Comparison of ENCODE assay signal across 8 mouse cellular contexts in genomic region chr2:172831762-172832161, GRCm38 (mm10).
DNase-seq lines count a peak whose midpoint lies in the region; ATAC-seq and TF ChIP-seq lines count a peak whose summit lies in the region.

No protein-coding gene starts in this region.

- in situ Hi-C loops in CH12.LX (cut with MboI; ENCODE audit: low pct_ligation_motif_present, low pct_unique_long_range_greater_than_20kb, low sequenced_read_pairs) = loop anchor here (10.0 to 25.0 kb wide), 3 partner anchors 133 to 356 kb away; no protein-coding TSS in a partner anchor

- TF ChIP-seq EP300 in CH12.LX (IDR thresholded peaks at IDR 0.05; ENCODE audit: low read length) = no peak

- H3K4me2 ChIP-seq in CH12.LX (ENCODE audit: insufficient read depth, low read depth, poor library complexity, severe bottlenecking) = no peak overlapping the region
- H3K4me2 ChIP-seq in lung, embryonic 15.5 days = no peak overlapping the region

- H3K4me3 ChIP-seq in CH12.LX (replicated peaks in 1 of 3; ENCODE audit: low read depth in 2 of 3, low read length in 2 of 3, poor library complexity in 1 of 3) = no peak overlapping the region
- no peak overlapping the region for H3K4me3 ChIP-seq in forebrain, embryonic 10.5 days
- H3K4me3 ChIP-seq in lung, embryonic 15.5 days = no peak overlapping the region

- dilution Hi-C loops in CH12.LX (cut with MboI; ENCODE audit: extremely low pct_ligation_motif_present, extremely low pct_unique_long_range_greater_than_20kb, low sequenced_read_pairs) = no loop called here

- DNase-seq in CH12.LX (ENCODE audit: extremely low read depth) = peak; percentile 76
- peak; percentile 24 for DNase-seq in c-Kit-negative CD71-positive TER-119-positive erythroid progenitor cells, embryonic 14.5 days (ENCODE audit: low read depth, low spot score)
- peak; percentile 83 for DNase-seq in forebrain, embryonic 10.5 days (ENCODE audit: extremely low spot score, low spot score)
- DNase-seq in heart, postnatal 4 days = peak; percentile 92
- DNase-seq in layer of hippocampus, adult 8-10 months (ENCODE audit: low spot score in 2 of 2) = peak; percentile 26 to 69
- DNase-seq in ovary, postnatal 36 days (ENCODE audit: low spot score) = peak; percentile 79
- peak; percentile 90 for DNase-seq in thymus, postnatal 25 days

- TF ChIP-seq POLR2A in CH12.LX (IDR thresholded peaks at IDR 0.05; ENCODE audit: low read depth, low read length) = no peak

- peak; percentile 73 for TF ChIP-seq RAD21 in CH12.LX (IDR thresholded peaks at IDR 0.05; ENCODE audit: low read depth, low read length)

- peaks cover 69% of the 10 kb centered on the region for H3K27me3 ChIP-seq in CH12.LX (replicated peaks)
- H3K27me3 ChIP-seq in forebrain, embryonic 10.5 days (ENCODE audit: poor library complexity, severe bottlenecking) = peaks cover 34% of the 10 kb centered on the region
- H3K27me3 ChIP-seq in lung, embryonic 15.5 days = no peaks in the 10 kb centered on the region

- H3K27ac ChIP-seq in CH12.LX (ENCODE audit: insufficient read depth, low read depth) = no peak overlapping the region
- 0 out of 2 replicates have a peak overlapping the region, but pooled peaks have one; percentile 42 for H3K27ac ChIP-seq in forebrain, embryonic 10.5 days
- no peak overlapping the region for H3K27ac ChIP-seq in lung, embryonic 15.5 days

- peak; percentile 60; the same call in 1 of the 2 replicates for ATAC-seq in lung, embryonic 15.5 days (ENCODE audit: borderline replicate concordance, extremely low read depth, low FRiP score, low TSS enrichment)

- peak; percentile 49 to 83 for TF ChIP-seq CTCF in CH12.LX (conservative IDR thresholded peaks at IDR 0.05 in 1 of 2, IDR thresholded peaks at IDR 0.05 in 1 of 2; ENCODE audit: low read depth in 2 of 2, low read length in 2 of 2)

- 23% methylated on average over 5 of the region's 5 CpGs for WGBS in forebrain, embryonic 10.5 days
- 17% methylated on average over 5 of the region's 5 CpGs for WGBS in lung, embryonic 15.5 days

- no peaks in the 10 kb centered on the region for H3K36me3 ChIP-seq in CH12.LX (replicated peaks in 1 of 2; ENCODE audit: control insufficient read depth in 1 of 2, insufficient read depth in 1 of 2, low read length in 1 of 2)
- H3K36me3 ChIP-seq in forebrain, embryonic 10.5 days (replicated peaks) = no peaks in the 10 kb centered on the region
- no peaks in the 10 kb centered on the region for H3K36me3 ChIP-seq in lung, embryonic 15.5 days

- H3K9me3 ChIP-seq in CH12.LX (replicated peaks; ENCODE audit: low read length) = no peaks in the 10 kb centered on the region
- no peaks in the 10 kb centered on the region for H3K9me3 ChIP-seq in forebrain, embryonic 10.5 days
- H3K9me3 ChIP-seq in lung, embryonic 15.5 days = no peaks in the 10 kb centered on the region

- H3K4me1 ChIP-seq in CH12.LX (ENCODE audit: control insufficient read depth in 1 of 2, insufficient read depth in 2 of 2) = no peaks in the 10 kb centered on the region
- H3K4me1 ChIP-seq in forebrain, embryonic 10.5 days = peaks cover 51% of the 10 kb centered on the region
- H3K4me1 ChIP-seq in lung, embryonic 15.5 days = no peaks in the 10 kb centered on the region

- H3K9ac ChIP-seq in CH12.LX (ENCODE audit: insufficient read depth, low read depth) = no peak overlapping the region
- H3K9ac ChIP-seq in lung, embryonic 15.5 days = no peak overlapping the region

- no peaks in the 10 kb centered on the region for H3K79me2 ChIP-seq in CH12.LX (replicated peaks; ENCODE audit: control insufficient read depth, extremely low read depth, insufficient read depth, poor library complexity, severe bottlenecking)

TF ChIP-seq in CH12.LX, 34 proteins besides CTCF, POLR2A, EP300 and RAD21:
- TF ChIP-seq BHLHE40 (IDR thresholded peaks at IDR 0.05; ENCODE audit: low read depth, low read length) = no peak
- peak; percentile 88 for TF ChIP-seq SMC3 (IDR thresholded peaks at IDR 0.05; ENCODE audit: low read depth, low read length)
- TF ChIP-seq ZC3H11A (IDR thresholded peaks at IDR 0.05; ENCODE audit: low read depth, low read length) = peak; percentile 39
TF ChIP-seq in CH12.LX: peak in this region for 2.

Comparison
In these comparisons a context has a peak if more than half of its experiments do, and no peak if none do; other contexts are left out.
1. DNase-seq: peak in every context shown above with its lines; median percentile 92 in heart, postnatal 4 days; 90 in thymus, postnatal 25 days; 83 in forebrain, embryonic 10.5 days; 79 in ovary, postnatal 36 days; 76 in CH12.LX; 48 in layer of hippocampus, adult 8-10 months; 24 in c-Kit-negative CD71-positive TER-119-positive erythroid progenitor cells, embryonic 14.5 days.